Mouse (Mus musculus) hindbrain, embryonic 10.5 days (tissue): Measurements from ENCODE around the gene Dlg3. TPM values are rescaled to one million over a fixed set of nuclear protein-coding genes. Genes with fewer than 3 reads are reported as not detected.

ENCODE experiments used
- DNase-seq: peaks from one replicate; pipeline ENCODE4 v3.0.0-alpha.2; 2017; ENCODE audit warnings: low spot score
- H3K27ac ChIP-seq: fragments of 300-500 bp; sonication (generic); 2 replicates; pipeline ENCODE4 v1.5.1; 2016; ENCODE audit warnings: mild to moderate bottlenecking, moderate library complexity
- H3K27me3 ChIP-seq: fragments of 300-500 bp; sonication (generic); 2 replicates; pipeline ENCODE4 v1.6.1; 2016; ENCODE audit warnings: mild to moderate bottlenecking; ENCODE audit not compliant: poor library complexity, insufficient read depth, severe bottlenecking
- H3K36me3 ChIP-seq: fragments of 300-500 bp; sonication (generic); 2 replicates; pipeline ENCODE4 v1.6.1; 2016; ENCODE audit warnings: mild to moderate bottlenecking, moderate library complexity
- H3K4me1 ChIP-seq: fragments of 300-500 bp; sonication (generic); replicated peaks from 2 replicates; pipeline ENCODE4 v1.6.1; 2016; ENCODE audit warnings: mild to moderate bottlenecking
- H3K4me3 ChIP-seq: fragments of 300-500 bp; sonication (generic); 2 replicates; pipeline ENCODE4 v1.5.1; 2016; ENCODE audit warnings: mild to moderate bottlenecking, moderate library complexity
- H3K9me3 ChIP-seq: fragments of 300-500 bp; sonication (generic); 2 replicates; pipeline ENCODE4 v1.6.1; 2016; ENCODE audit warnings: mild to moderate bottlenecking, moderate library complexity
- WGBS: fragments of 180-500 bp; shearing (Covaris S2); methylation state at CpG from one replicate; pipeline ENCODE4 v1.1.7; 2016; 5-methylcytosine and 5-hydroxymethylcytosine counted together
- polyA plus RNA-seq: library from polyadenylated mRNA; unstranded; fragments of >200 nt; fragmentation: Nextera tagmentation; extraction: Ambion mirVana; gene quantifications from 2 replicates; pipeline ENCODE4 v1.2.1, GENCODE M21; 2016

Dlg3 gene
- polyA plus RNA-seq, 1 experiment from 2014 or later = 12.2 TPM

GRCm38 (mm10) chrX:100775405-100775804 is 7.9 kb downstream of the Dlg3 start:
- peaks cover 19% of the 10 kb centered on the region; the same call in 1 of the 2 replicates for H3K27me3 ChIP-seq
- no peaks in the 10 kb centered on the region for H3K9me3 ChIP-seq
- H3K4me1 ChIP-seq = peaks cover 16% of the 10 kb centered on the region
- H3K27ac ChIP-seq = no peak overlapping the region
- WGBS = 80% methylated on average over 3 of the region's 3 CpGs
- DNase-seq = no peak
- no peaks in the 10 kb centered on the region for H3K36me3 ChIP-seq
- no peak overlapping the region for H3K4me3 ChIP-seq

GRCm38 (mm10) chrX:100776494-100776893 is 9.0 kb downstream of the Dlg3 start:
- H3K4me3 ChIP-seq = peak overlapping the region; percentile 65
- H3K27me3 ChIP-seq = peaks cover 19% of the 10 kb centered on the region; the same call in 1 of the 2 replicates
- peaks cover 21% of the 10 kb centered on the region for H3K4me1 ChIP-seq
- WGBS = 21% methylated on average over 9 of the region's 9 CpGs
- H3K9me3 ChIP-seq = no peaks in the 10 kb centered on the region
- H3K36me3 ChIP-seq = no peaks in the 10 kb centered on the region
- DNase-seq = peak; percentile 65
- H3K27ac ChIP-seq = peak overlapping the region; percentile 95

GRCm38 (mm10) chrX:100776985-100777654 is 9.6 kb downstream of the Dlg3 start:
- Histone ChIP-seq H3K4me1 (peaks cover 21% of the 10 kb centered on the region), H3K4me3 (peak overlapping the region; percentile 65), H3K27ac (peak overlapping the region; percentile 95), H3K36me3 (no peaks in the 10 kb centered on the region), H3K27me3 (peaks cover 19% of the 10 kb centered on the region; the same call in 1 of the 2 replicates), H3K9me3 (no peaks in the 10 kb centered on the region)
- DNase-seq = peak; percentile 83
- WGBS = 16% methylated on average over 42 of the region's 49 CpGs

GRCm38 (mm10) chrX:100777655-100778234 is 10.2 kb downstream of the Dlg3 start:
- Histone ChIP-seq H3K4me3 (peak overlapping the region; percentile 65), H3K9me3 (no peaks in the 10 kb centered on the region), H3K27ac (peak overlapping the region; percentile 95), H3K36me3 (no peaks in the 10 kb centered on the region), H3K27me3 (peaks cover 14% of the 10 kb centered on the region; the same call in 1 of the 2 replicates), H3K4me1 (peaks cover 21% of the 10 kb centered on the region)
- WGBS = 23% methylated on average over 10 of the region's 10 CpGs
- DNase-seq = peak; percentile 31

GRCm38 (mm10) chrX:100778397-100778796 is 10.9 kb downstream of the Dlg3 start:
- Histone ChIP-seq H3K27ac (peak overlapping the region; percentile 95), H3K4me1 (peaks cover 21% of the 10 kb centered on the region)

GRCm38 (mm10) chrX:100789322-100789721 is 21.8 kb downstream of the Dlg3 start:
- H3K36me3 ChIP-seq = peaks cover 24% of the 10 kb centered on the region
- H3K9me3 ChIP-seq = no peaks in the 10 kb centered on the region
- H3K27me3 ChIP-seq = peaks cover 7% of the 10 kb centered on the region; the same call in 1 of the 2 replicates
- 0 out of 2 replicates have a peak, but pooled peaks cover 2% of the 10 kb centered on the region for H3K4me1 ChIP-seq
- no peak for DNase-seq
- H3K27ac ChIP-seq = no peak overlapping the region
- H3K4me3 ChIP-seq = no peak overlapping the region
- 92% methylated on average over 4 of the region's 4 CpGs for WGBS

More at GRCm38 (mm10) chrX:100778397-100778796, 10.9 kb downstream of the Dlg3 start:
- no peak for DNase-seq
- Histone ChIP-seq H3K36me3 (no peaks in the 10 kb centered on the region), H3K4me3 (peak overlapping the region; percentile 65), H3K27me3 (peaks cover 10% of the 10 kb centered on the region; the same call in 1 of the 2 replicates), H3K9me3 (no peaks in the 10 kb centered on the region)
- WGBS = 29% methylated on average over 5 of the region's 5 CpGs

- WGBS = 80% methylated on average over 6 of the region's 6 CpGs
- Histone ChIP-seq H3K4me1 (peaks cover 18% of the 10 kb centered on the region; the same call in 1 of the 2 replicates), H3K9me3 (no peaks in the 10 kb centered on the region)
Observed at GRCm38 (mm10) chrX:100796041-100796740, 28.7 kb downstream of the Dlg3 start.

DNA sequence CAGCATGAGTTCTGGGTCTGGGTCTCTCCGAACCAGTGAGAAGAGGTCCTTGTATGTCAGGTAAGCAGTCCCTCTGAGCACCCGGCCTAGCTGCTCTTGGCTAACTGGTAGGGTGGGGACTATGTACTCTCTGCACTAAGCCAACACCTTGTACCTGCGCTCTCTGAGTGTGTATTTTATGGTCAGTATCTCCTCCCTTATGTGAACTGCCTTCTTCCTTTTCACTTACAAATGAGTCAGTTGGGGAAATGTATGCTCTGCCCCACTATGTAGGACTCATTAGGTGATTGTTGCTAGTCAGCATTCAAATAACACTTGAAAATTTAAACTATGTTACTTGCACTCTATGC is 29.2 kb downstream of the Dlg3 start:
- Histone ChIP-seq H3K36me3 (peaks cover 35% of the 10 kb centered on the region), H3K9me3 (no peaks in the 10 kb centered on the region), H3K27me3 (peaks cover 40% of the 10 kb centered on the region), H3K4me1 (peaks cover 18% of the 10 kb centered on the region; the same call in 1 of the 2 replicates), H3K27ac (no peak overlapping the region), H3K4me3 (no peak overlapping the region)
- DNase-seq = no peak
- WGBS = 87% methylated on average over 3 of the region's 3 CpGs

More at GRCm38 (mm10) chrX:100796041-100796740, 28.7 kb downstream of the Dlg3 start:
- Histone ChIP-seq H3K36me3 (peaks cover 35% of the 10 kb centered on the region), H3K27me3 (peaks cover 43% of the 10 kb centered on the region), H3K27ac (no peak overlapping the region), H3K4me3 (no peak overlapping the region)
- DNase-seq = no peak

DNA sequence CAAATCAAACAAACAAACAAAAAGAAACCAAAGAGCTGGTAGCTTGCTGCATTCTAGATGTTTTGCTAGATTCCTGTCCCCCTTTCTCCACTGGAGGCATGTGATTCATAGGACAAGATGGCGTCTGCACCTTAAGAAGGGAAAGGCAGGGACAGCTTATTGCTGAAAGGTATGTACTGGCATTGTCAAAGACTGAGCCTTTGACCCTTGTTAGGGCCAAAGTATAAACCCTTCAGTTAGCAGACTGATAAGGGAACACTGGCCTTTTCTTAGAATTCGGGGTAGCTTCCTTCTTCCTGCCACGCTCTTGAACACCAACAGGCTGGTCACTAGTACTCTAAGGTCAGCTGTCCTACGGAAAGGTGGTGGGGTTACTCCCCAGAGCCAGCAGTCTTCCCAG is 29.8 kb downstream of the Dlg3 start:
- 77% methylated on average over 4 of the region's 4 CpGs for WGBS
- no peaks in the 10 kb centered on the region for H3K9me3 ChIP-seq
- H3K4me1 ChIP-seq = peaks cover 18% of the 10 kb centered on the region; the same call in 1 of the 2 replicates
- H3K36me3 ChIP-seq = peaks cover 40% of the 10 kb centered on the region
- H3K27me3 ChIP-seq = peaks cover 39% of the 10 kb centered on the region
- no peak overlapping the region for H3K4me3 ChIP-seq
- DNase-seq = no peak
- no peak overlapping the region for H3K27ac ChIP-seq

GRCm38 (mm10) chrX:100797851-100798527 is 30.5 kb downstream of the Dlg3 start:
- Histone ChIP-seq H3K27me3 (peaks cover 39% of the 10 kb centered on the region), H3K9me3 (no peaks in the 10 kb centered on the region), H3K4me3 (no peak overlapping the region), H3K36me3 (peaks cover 42% of the 10 kb centered on the region), H3K4me1 (peaks cover 18% of the 10 kb centered on the region; the same call in 1 of the 2 replicates), H3K27ac (no peak overlapping the region)
- WGBS = 81% methylated on average over 7 of the region's 7 CpGs
- DNase-seq = no peak

DNA sequence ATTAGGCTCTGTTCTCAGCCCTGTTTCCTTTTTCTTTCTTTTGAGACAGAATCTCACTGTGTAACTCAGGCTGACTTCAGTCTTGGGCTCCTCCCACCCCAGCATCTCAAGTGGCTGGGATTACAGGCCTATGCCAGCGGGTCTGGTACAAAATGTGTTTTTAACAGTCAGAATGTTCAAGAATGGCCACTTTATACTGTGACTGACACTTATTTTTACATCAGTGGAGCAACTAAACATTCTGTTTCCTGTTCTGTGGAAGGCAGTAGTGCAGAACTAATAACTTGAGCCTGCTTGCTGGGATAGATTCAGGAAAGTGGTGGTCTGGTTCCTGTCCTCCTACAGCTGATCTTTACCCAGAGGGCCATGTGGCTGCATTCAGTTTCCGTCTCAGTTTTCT is 33.1 kb downstream of the Dlg3 start:
- peaks cover 29% of the 10 kb centered on the region for H3K27me3 ChIP-seq
- no peak overlapping the region for H3K27ac ChIP-seq
- H3K4me3 ChIP-seq = no peak overlapping the region
- H3K4me1 ChIP-seq = peaks cover 3% of the 10 kb centered on the region; the same call in 1 of the 2 replicates
- peaks cover 52% of the 10 kb centered on the region for H3K36me3 ChIP-seq
- WGBS = 38% methylated on average over 2 of the region's 2 CpGs
- H3K9me3 ChIP-seq = no peaks in the 10 kb centered on the region
- no peak for DNase-seq

GRCm38 (mm10) chrX:100802034-100802433 is 34.5 kb downstream of the Dlg3 start:
- WGBS = 74% methylated on average over 6 of the region's 6 CpGs
- Histone ChIP-seq H3K27ac (no peak overlapping the region), H3K27me3 (peaks cover 21% of the 10 kb centered on the region), H3K9me3 (no peaks in the 10 kb centered on the region), H3K4me3 (no peak overlapping the region), H3K4me1 (no peaks in the 10 kb centered on the region), H3K36me3 (peaks cover 59% of the 10 kb centered on the region)
- DNase-seq = no peak
